Mouse (Mus musculus): ENCODE measurements around the gene Myh7b. TPM values are rescaled to one million over a fixed set of nuclear protein-coding genes. Genes with fewer than 3 reads are reported as not detected.
A peak's percentile ranks its signal among the peaks of the same experiment; 100 is the strongest.

The Myh7b gene
- total RNA-seq, 2 experiments from 2014 or later = 1.2 to 3.6 TPM

- intact Hi-C loops (cut with DNase I) = no loop called here
- no peak for DNase-seq
Measured at GRCm38 (mm10) chr2:155679586-155680110, 68.6 kb downstream of the Myh7b start.

DNA sequence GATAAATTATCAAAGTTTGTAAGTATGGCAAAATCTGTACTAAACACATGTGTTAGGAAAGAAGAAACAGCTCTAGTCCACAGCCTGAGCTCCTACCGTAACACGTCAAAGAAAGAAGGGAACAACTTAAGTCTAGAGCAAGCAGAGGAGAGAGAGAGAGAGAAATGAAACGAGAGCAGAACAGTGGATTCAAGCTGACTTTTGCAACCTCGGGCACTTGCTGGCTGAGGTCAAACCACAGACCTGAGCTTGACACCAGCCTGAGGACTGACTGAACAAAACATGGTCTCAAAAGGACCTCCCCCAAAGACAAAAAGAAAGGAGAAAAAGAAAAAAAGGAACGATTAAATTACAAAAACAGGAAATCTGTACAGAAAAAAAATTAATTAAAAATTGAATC lies 69.6 kb downstream of the Myh7b start:
- intact Hi-C loops (cut with DNase I) = no loop called here

DNA sequence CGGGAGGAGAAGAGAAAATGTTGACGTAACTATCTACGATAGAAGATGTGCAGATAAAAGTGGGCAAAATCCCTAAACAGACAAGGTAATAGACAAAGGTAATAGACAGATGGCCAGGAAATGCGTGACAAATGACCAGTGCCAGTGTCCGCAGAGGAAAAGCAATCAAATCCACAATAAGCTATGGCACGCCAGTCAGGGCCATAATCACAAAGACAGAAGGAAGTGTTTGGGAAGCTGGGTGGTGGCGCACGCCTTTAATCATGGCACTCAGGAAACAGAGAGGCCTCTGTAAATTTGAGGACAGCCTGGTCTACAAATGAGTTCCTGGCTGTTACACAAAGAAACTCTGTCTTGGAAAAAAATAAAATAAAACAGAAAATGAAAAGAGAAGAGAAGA lies 70.2 kb downstream of the Myh7b start:
- intact Hi-C loops (cut with DNase I) = no loop called here
- no peak for DNase-seq

More for the DNA sequence above, 69.6 kb downstream of the Myh7b start:
- DNase-seq = no peak

DNA sequence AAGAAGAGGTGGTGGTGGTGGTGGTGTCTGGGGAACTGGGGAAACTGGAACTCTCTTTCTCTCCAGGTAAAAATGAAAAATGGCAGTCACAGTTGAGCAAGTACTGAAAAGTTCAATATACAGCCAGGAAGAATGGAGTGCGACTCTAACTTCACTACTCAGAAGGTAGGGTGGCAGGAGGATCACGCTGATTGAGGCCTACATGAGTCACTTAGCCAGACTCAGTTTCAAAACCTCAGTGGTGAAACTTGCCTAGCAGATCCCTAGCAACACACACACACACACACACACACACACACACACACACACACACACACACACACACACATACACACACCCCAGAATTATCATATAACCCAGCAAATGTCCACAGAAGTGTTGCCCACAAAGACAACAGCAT lies 70.9 kb downstream of the Myh7b start:
- intact Hi-C loops (cut with DNase I) = no loop called here
- DNase-seq = no peak

DNA sequence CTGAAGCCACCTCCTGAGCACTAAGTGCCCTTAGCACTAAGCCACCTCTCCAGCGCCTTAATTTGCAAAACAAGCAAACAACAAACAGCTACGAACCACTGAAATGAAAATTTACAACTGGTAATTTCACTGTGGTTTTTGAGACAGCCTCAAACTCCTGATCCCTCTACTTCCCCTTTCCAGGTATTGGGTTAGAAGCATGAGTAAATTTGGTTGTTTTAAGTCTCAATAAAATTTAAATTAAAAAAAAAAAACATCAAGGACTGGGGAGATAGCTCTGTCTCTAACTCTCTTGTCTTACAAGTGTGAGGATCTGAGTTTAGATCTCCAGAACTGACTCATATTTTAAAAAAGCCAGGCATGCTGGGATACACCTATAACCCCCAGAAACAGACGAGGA lies 72.1 kb downstream of the Myh7b start:
- intact Hi-C loops (cut with DNase I) = no loop called here
- no peak for DNase-seq

DNA sequence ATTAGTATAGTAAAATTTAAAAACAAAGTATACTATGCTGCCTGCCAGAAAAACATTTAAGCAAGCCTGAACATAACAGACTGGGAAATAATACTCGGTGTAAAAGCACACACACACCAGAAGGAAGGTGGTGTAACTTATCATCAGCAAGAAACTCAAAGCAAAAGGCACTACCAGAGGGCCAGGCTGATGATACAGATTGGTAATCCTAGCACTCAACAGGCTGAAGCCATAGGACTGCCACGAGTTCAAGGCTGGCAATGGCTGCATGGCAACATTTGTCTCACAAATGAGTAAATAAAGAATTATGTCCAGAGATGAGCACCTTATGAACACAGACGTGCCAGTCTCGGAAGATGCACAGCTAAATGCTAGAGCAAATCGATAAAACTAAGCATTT lies 72.8 kb downstream of the Myh7b start:
- intact Hi-C loops (cut with DNase I) = no loop called here
- DNase-seq = no peak

Small RNA genes lying within 50 kb of the gene (microRNA-seq; reads per million reads assigned to microRNA genes)
- gene Mir499 = 9.3 reads per million, percentile 24 among the genes with 10 or more reads in this experiment

Other genes starting within 250 kb of the Myh7b start
- gene Trp53inp2, start 230.2 kb upstream of the Myh7b start, total RNA-seq (2021) = 100 to 1,000 TPM; 155 to 158 TPM
- 10 to 100 TPM; 99.3 to 99.9 TPM for gene Ncoa6, start 137.3 kb upstream of the Myh7b start, total RNA-seq (2021)
- 10 to 100 TPM; 26.3 to 27.6 TPM for gene Acss2, start 93.3 kb upstream of the Myh7b start, total RNA-seq (2021)
- gene Ggt7, start 93.0 kb upstream of the Myh7b start, total RNA-seq (2021) = 10 to 100 TPM; 71.6 to 78.0 TPM
- 10 to 100 TPM in 1 of 2 experiments, 1 to 10 TPM in 1; 9.4 to 11.9 TPM for gene Gss, start 18.4 kb upstream of the Myh7b start, total RNA-seq (2021)
- gene Trpc4ap, start 81.2 kb downstream of the Myh7b start, total RNA-seq (2021) = 100 to 1,000 TPM; 143 to 144 TPM
- 10 to 100 TPM; 27.9 to 28.7 TPM for gene Edem2, start 118.3 kb downstream of the Myh7b start, total RNA-seq (2021)
- gene Gm17581, start 124.7 kb downstream of the Myh7b start, total RNA-seq (2021) = not detected
- 1 to 10 TPM; 2.5 to 3.4 TPM for gene Procr, start 139.9 kb downstream of the Myh7b start, total RNA-seq (2021)
- gene Mmp24, start 164.1 kb downstream of the Myh7b start, total RNA-seq (2021) = 100 to 1,000 TPM; 110 to 114 TPM
- gene BC029722, start 208.2 kb downstream of the Myh7b start, total RNA-seq (2021) = 10 to 100 TPM; 23.3 to 24.2 TPM
- gene Eif6, start 215.7 kb downstream of the Myh7b start, total RNA-seq (2021) = 10 to 100 TPM; 94.6 to 98.0 TPM
- gene Fam83c, start 223.6 kb downstream of the Myh7b start, total RNA-seq (2021) = not detected

Measured in left cerebral cortex, postnatal 4 days (tissue).